Comparison of ENCODE assay signal across 29 mouse cellular contexts in the genomic region with DNA sequence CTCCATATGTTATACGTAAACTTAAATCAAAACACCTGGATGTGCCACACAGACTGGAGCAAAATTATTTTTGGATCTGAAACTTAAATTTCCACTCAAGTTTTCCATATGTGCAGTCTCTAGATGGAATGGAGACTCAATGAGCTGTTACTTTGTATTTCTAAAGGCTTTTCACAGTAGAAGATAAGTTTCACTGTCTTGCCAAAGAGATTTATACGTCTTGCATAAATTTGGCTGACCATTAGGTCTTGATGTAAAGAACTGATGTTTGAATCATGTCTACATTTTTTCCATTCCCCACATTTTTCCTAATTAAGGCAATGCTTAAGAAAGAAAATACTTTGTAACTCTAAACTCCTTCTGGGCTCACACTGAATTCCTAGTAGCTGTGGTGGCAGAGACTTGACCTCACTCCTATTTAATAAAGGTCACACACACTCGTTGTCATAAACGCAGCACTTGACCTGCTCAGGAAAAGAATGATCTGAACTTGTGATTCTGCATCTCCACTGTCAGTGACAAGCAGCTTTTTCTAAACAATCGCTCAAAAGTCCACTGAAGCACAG. TPM values are rescaled to one million over a fixed set of nuclear protein-coding genes. Genes with fewer than 3 reads are reported as not detected.
DNase-seq lines count a peak whose midpoint lies in the region; ATAC-seq and TF ChIP-seq lines count a peak whose summit lies in the region.
"Had no signal": no experiment of that assay in that cellular context is flagged by ENCODE, and none has a peak within 500 bp of the region (broad histone marks: within the 10 kb centered on the region; RNA-seq: fewer than 3 reads in every experiment).

No protein-coding gene starts in this region.

- TF ChIP-seq CTCF in kidney, postnatal 0 days (IDR thresholded peaks at IDR 0.05; ENCODE audit: low read depth) = no peak
- TF ChIP-seq CTCF in lung, postnatal 0 days (IDR thresholded peaks at IDR 0.05) = no peak
- no peak for TF ChIP-seq CTCF in lung, adult 2 months (IDR thresholded peaks at IDR 0.05; ENCODE audit: insufficient read depth, low read length)

- no peak overlapping the region for H3K27ac ChIP-seq in embryonic facial prominence, embryonic 11.5 days (replicated peaks; ENCODE audit: low read depth, low read length)
- H3K27ac ChIP-seq in embryonic facial prominence, embryonic 10.5 days (replicated peaks) = no peak overlapping the region
- no peak overlapping the region for H3K27ac ChIP-seq in kidney, postnatal 0 days
- H3K27ac ChIP-seq in lung, postnatal 0 days (ENCODE audit: low read length) = no peak overlapping the region
- H3K27ac ChIP-seq: embryonic facial prominence, embryonic 13.5 days; forebrain, embryonic 12.5 days; hindbrain, embryonic 12.5 days; hindbrain, postnatal 0 days; intestine, embryonic 15.5 days; liver, embryonic 13.5 days had no signal

- H3K36me3 ChIP-seq in embryonic facial prominence, embryonic 11.5 days (replicated peaks; ENCODE audit: control insufficient read depth, insufficient read depth, low read depth, low read length) = no peaks in the 10 kb centered on the region
- no peaks in the 10 kb centered on the region for H3K36me3 ChIP-seq in embryonic facial prominence, embryonic 10.5 days (replicated peaks)
- no peaks in the 10 kb centered on the region for H3K36me3 ChIP-seq in kidney, postnatal 0 days (ENCODE audit: insufficient read depth, low read length)
- H3K36me3 ChIP-seq in lung, postnatal 0 days (ENCODE audit: insufficient read depth, low read length) = no peaks in the 10 kb centered on the region
- H3K36me3 ChIP-seq: embryonic facial prominence, embryonic 13.5 days; forebrain, embryonic 12.5 days; hindbrain, embryonic 12.5 days; intestine, embryonic 15.5 days; liver, embryonic 13.5 days had no signal

- H3K4me2 ChIP-seq in embryonic facial prominence, embryonic 11.5 days (ENCODE audit: low read depth, low read length) = no peak overlapping the region
- no peak overlapping the region for H3K4me2 ChIP-seq in kidney, postnatal 0 days (ENCODE audit: low read length)
- no peak overlapping the region for H3K4me2 ChIP-seq in lung, postnatal 0 days (replicated peaks; ENCODE audit: low read depth, low read length)
- H3K4me2 ChIP-seq: embryonic facial prominence, embryonic 13.5 days; forebrain, embryonic 12.5 days; hindbrain, embryonic 12.5 days; intestine, embryonic 15.5 days; liver, embryonic 13.5 days; midbrain, embryonic 11.5 days had no signal

- 39% methylated on average over 5 of the region's 5 CpGs for WGBS in embryonic facial prominence, embryonic 11.5 days
- WGBS in embryonic facial prominence, embryonic 10.5 days = 55% methylated on average over 5 of the region's 5 CpGs
- 59% methylated on average over 5 of the region's 5 CpGs for WGBS in kidney, postnatal 0 days
- WGBS in lung, postnatal 0 days = 40% methylated on average over 5 of the region's 5 CpGs
- 54% methylated on average over 5 of the region's 5 CpGs for WGBS in lung, adult 2 months

- no peak for TF ChIP-seq POLR2A in lung, adult 2 months (IDR thresholded peaks at IDR 0.05; ENCODE audit: borderline replicate concordance, extremely low read depth, low read depth, low read length)

- H3K27me3 ChIP-seq in embryonic facial prominence, embryonic 11.5 days (ENCODE audit: control insufficient read depth, insufficient read depth, low read length) = no peaks in the 10 kb centered on the region
- no peaks in the 10 kb centered on the region for H3K27me3 ChIP-seq in embryonic facial prominence, embryonic 10.5 days (replicated peaks; ENCODE audit: low read depth, poor library complexity, severe bottlenecking)
- no peaks in the 10 kb centered on the region for H3K27me3 ChIP-seq in kidney, postnatal 0 days (ENCODE audit: insufficient read depth, low read length)
- no peaks in the 10 kb centered on the region for H3K27me3 ChIP-seq in lung, postnatal 0 days (replicated peaks; ENCODE audit: insufficient read depth, low read length)
- H3K27me3 ChIP-seq: CH12.LX; embryonic facial prominence, embryonic 13.5 days; forebrain, embryonic 12.5 days; hindbrain, embryonic 12.5 days; intestine, embryonic 15.5 days; liver, embryonic 13.5 days had no signal

- H3K9ac ChIP-seq in embryonic facial prominence, embryonic 11.5 days (replicated peaks; ENCODE audit: low read length) = no peak overlapping the region
- no peak overlapping the region for H3K9ac ChIP-seq in kidney, postnatal 0 days (ENCODE audit: low read depth, low read length)
- H3K9ac ChIP-seq in lung, postnatal 0 days (replicated peaks; ENCODE audit: low read depth) = no peak overlapping the region
- H3K9ac ChIP-seq: embryonic facial prominence, embryonic 13.5 days; forebrain, embryonic 12.5 days; hindbrain, embryonic 12.5 days; intestine, embryonic 15.5 days; liver, embryonic 13.5 days had no signal

- no peak for ATAC-seq in embryonic facial prominence, embryonic 11.5 days (replicated peaks; ENCODE audit: insufficient number of reproducible peaks, low FRiP score, low TSS enrichment, low read depth)
- ATAC-seq in kidney, postnatal 0 days (replicated peaks; ENCODE audit: low FRiP score, low read depth) = no peak
- ATAC-seq in lung, postnatal 0 days = peak; percentile 40; the same call in 1 of the 2 replicates
- ATAC-seq: hindbrain, postnatal 0 days; intestine, embryonic 15.5 days; midbrain, embryonic 16.5 days had no signal

- no peak overlapping the region for H3K4me3 ChIP-seq in embryonic facial prominence, embryonic 11.5 days (ENCODE audit: low read depth, low read length)
- H3K4me3 ChIP-seq in embryonic facial prominence, embryonic 10.5 days = no peak overlapping the region
- no peak overlapping the region for H3K4me3 ChIP-seq in kidney, postnatal 0 days (replicated peaks; ENCODE audit: low read depth, low read length)
- H3K4me3 ChIP-seq in lung, postnatal 0 days (ENCODE audit: low read depth, low read length) = no peak overlapping the region
- no peak overlapping the region for H3K4me3 ChIP-seq in lung, adult 2 months (replicated peaks; ENCODE audit: extremely low read depth, low read depth, low read length)
- H3K4me3 ChIP-seq: embryonic facial prominence, embryonic 13.5 days; forebrain, embryonic 12.5 days; hindbrain, embryonic 12.5 days; intestine, embryonic 15.5 days; liver, embryonic 13.5 days had no signal

- no peaks in the 10 kb centered on the region for H3K9me3 ChIP-seq in embryonic facial prominence, embryonic 11.5 days (replicated peaks; ENCODE audit: control insufficient read depth, low read length)
- H3K9me3 ChIP-seq in embryonic facial prominence, embryonic 10.5 days = no peaks in the 10 kb centered on the region
- H3K9me3 ChIP-seq in kidney, postnatal 0 days (replicated peaks; ENCODE audit: low read length) = no peaks in the 10 kb centered on the region
- H3K9me3 ChIP-seq in lung, postnatal 0 days (ENCODE audit: low read length) = no peaks in the 10 kb centered on the region
- H3K9me3 ChIP-seq: embryonic facial prominence, embryonic 13.5 days; forebrain, embryonic 12.5 days; hindbrain, embryonic 12.5 days; intestine, embryonic 15.5 days; liver, embryonic 13.5 days had no signal

- H3K4me1 ChIP-seq in embryonic facial prominence, embryonic 11.5 days (ENCODE audit: control insufficient read depth, insufficient read depth, low read length) = no peaks in the 10 kb centered on the region
- peaks cover 15% of the 10 kb centered on the region for H3K4me1 ChIP-seq in embryonic facial prominence, embryonic 10.5 days
- H3K4me1 ChIP-seq in kidney, postnatal 0 days (replicated peaks; ENCODE audit: insufficient read depth, low read length) = no peaks in the 10 kb centered on the region
- H3K4me1 ChIP-seq in lung, postnatal 0 days (ENCODE audit: insufficient read depth, low read depth, low read length) = no peaks in the 10 kb centered on the region
- no peaks in the 10 kb centered on the region for H3K4me1 ChIP-seq in lung, adult 2 months (ENCODE audit: control insufficient read depth, insufficient read depth, low read length)
- H3K4me1 ChIP-seq: hindbrain, embryonic 12.5 days; intestine, embryonic 15.5 days; liver, embryonic 13.5 days had no signal

- DNase-seq in embryonic facial prominence, embryonic 11.5 days (ENCODE audit: low spot score) = peak; percentile 28
- no peak for DNase-seq in embryonic facial prominence, embryonic 10.5 days (ENCODE audit: low spot score)
- peak; percentile 21 for DNase-seq in kidney, postnatal 0 days (ENCODE audit: low spot score)
- DNase-seq in kidney, adult 9 months = no peak
- DNase-seq in lung, postnatal 0 days (ENCODE audit: low spot score) = peak; percentile 51
- no peak for DNase-seq in lung, adult 2 months
- DNase-seq in left cerebral cortex, adult 9 months (ENCODE audit: low spot score in 2 of 2) = no peak
- DNase-seq: adrenal gland, adult 8-10 months; cerebellum, adult 8-10 months; cerebellum, postnatal 36 days; gastrocnemius, postnatal 25 days; heart, adult 18-20 months; heart, postnatal 36 days; kidney, adult 2 months; kidney, postnatal 10 days; layer of hippocampus, postnatal 36 days; liver, embryonic 13.5 days; lung, postnatal 10 days; right cerebral cortex, adult 18-20 months; spleen, adult 18-20 months; thymus, postnatal 14 days had no signal

- TF ChIP-seq EP300 in lung, postnatal 0 days (IDR thresholded peaks at IDR 0.05) = 0 out of 2 replicates have a peak, but pooled peaks have one; percentile 29

RNA-seq across cellular contexts. Expression of a gene that starts 22.8 kb away (rescaled TPM):
- polyA plus RNA-seq in embryonic facial prominence, embryonic 11.5 days (2014; fragmentation: Nextera tagmentation; extraction: Ambion mirVana) = 15.5 and 18.9 TPM in 2 replicates
- polyA plus RNA-seq in embryonic facial prominence, embryonic 10.5 days (2016; fragmentation: Nextera tagmentation; extraction: Ambion mirVana) = 10.1 and 12.0 TPM in 2 replicates
- polyA plus RNA-seq in kidney, postnatal 0 days (2015; fragmentation: Nextera tagmentation; extraction: Ambion mirVana) = 21.7 and 24.4 TPM in 2 replicates
- polyA plus RNA-seq in lung, postnatal 0 days (2015; fragmentation: Nextera tagmentation; extraction: Ambion mirVana) = 48.7 and 51.1 TPM in 2 replicates
- 33.8 and 62.8 TPM in 2 replicates for polyA plus RNA-seq in lung, adult 2 months (2012; rRNA removed)

Comparison
In these comparisons a context has a peak if more than half of its experiments do, and no peak if none do; other contexts are left out.
1. DNase-seq: peak in embryonic facial prominence, embryonic 11.5 days (single experiment), kidney, postnatal 0 days (single experiment) and lung, postnatal 0 days (single experiment); none in embryonic facial prominence, embryonic 10.5 days (single experiment), kidney, adult 9 months (single experiment), lung, adult 2 months (single experiment) and left cerebral cortex, adult 9 months (0 of 2).